Mouse (Mus musculus): ENCODE results near the gene Flot1.

- TF ChIP-seq CTCF (IDR thresholded peaks at IDR 0.05; ENCODE audit: low read depth, low read length) (no peak), GATA1 (IDR thresholded peaks at IDR 0.05; ENCODE audit: borderline replicate concordance, low read length) (no peak)
Measured at GRCm38 (mm10) chr17:35874721-35875120, 51.7 kb downstream of the Flot1 start.

All from G1E (cell line).